Mouse (Mus musculus) CH12.LX (cell line): ENCODE measurements around the gene Pkn1. TPM values are rescaled to one million over a fixed set of nuclear protein-coding genes. Genes with fewer than 3 reads are reported as not detected.

ENCODE experiments used
- DNase-seq: peaks from one replicate; pipeline ENCODE4 v3.0.0-alpha.2; 2013; ENCODE audit errors: extremely low read depth
- H3K27ac ChIP-seq: 2 replicates; pipeline ENCODE4 v1.5.1; 2012; ENCODE audit warnings: low read depth, mild to moderate bottlenecking, control low read depth, moderate library complexity; ENCODE audit not compliant: insufficient read depth
- H3K27me3 ChIP-seq: replicated peaks from 2 replicates; pipeline ENCODE3; 2012; ENCODE audit warnings: inconsistent platforms
- H3K36me3 ChIP-seq, 2 experiments: replicated peaks in 1 of 2; 2 replicates each; pipeline versions ENCODE3 to v1.6.1; 2012; ENCODE audit warnings: inconsistent platforms in 1 of 2, low read length in 1 of 2, mild to moderate bottlenecking in 1 of 2, mixed read lengths in 1 of 2, moderate library complexity in 1 of 2; ENCODE audit not compliant: control insufficient read depth in 1 of 2, insufficient read depth in 1 of 2
- H3K4me1 ChIP-seq, 2 experiments: 2 replicates each; pipeline ENCODE4 v1.6.1; 2012; ENCODE audit warnings: inconsistent platforms in 1 of 2, moderate library complexity in 1 of 2; ENCODE audit not compliant: insufficient read depth in 2 of 2, control insufficient read depth in 1 of 2
- H3K4me2 ChIP-seq: 2 replicates; pipeline ENCODE4 v1.6.1; 2012; ENCODE audit warnings: low read depth, mild to moderate bottlenecking, control low read depth; ENCODE audit not compliant: poor library complexity, insufficient read depth, severe bottlenecking
- H3K4me3 ChIP-seq, 3 experiments: fragments of 150-350 bp in 1 of 3; sonication (generic) in 1 of 3; replicated peaks in 1 of 3; 2 replicates each; pipeline versions ENCODE3 to v1.5.1; 2011 to 2012; ENCODE audit warnings: low read depth in 2 of 3, low read length in 2 of 3, mild to moderate bottlenecking in 2 of 3, moderate library complexity in 2 of 3, control low read depth in 1 of 3, improper control_type of control experiment in 1 of 3, inconsistent platforms in 1 of 3, mixed read lengths in 1 of 3; ENCODE audit not compliant: poor library complexity in 1 of 3
- H3K79me2 ChIP-seq: replicated peaks from 2 replicates; pipeline ENCODE4 v1.6.1; 2012; ENCODE audit warnings: mild to moderate bottlenecking, moderate library complexity; ENCODE audit not compliant: control insufficient read depth, poor library complexity, insufficient read depth, severe bottlenecking; ENCODE audit errors: extremely low read depth
- H3K9ac ChIP-seq: 2 replicates; pipeline ENCODE4 v1.6.1; 2012; ENCODE audit warnings: low read depth, mild to moderate bottlenecking, control low read depth, moderate library complexity; ENCODE audit not compliant: insufficient read depth
- H3K9me3 ChIP-seq: replicated peaks from 2 replicates; pipeline ENCODE3; 2012; ENCODE audit warnings: low read length, inconsistent platforms, mixed read lengths
- CHD1 ChIP-seq: IDR thresholded peaks from 2 replicates; pipeline ENCODE4 v1.6.1; 2012; ENCODE audit warnings: low read depth, low read length, improper control_type of control experiment, inconsistent platforms
- ELF1 ChIP-seq: IDR thresholded peaks from 2 replicates; pipeline ENCODE4 v1.6.1; 2014; ENCODE audit warnings: low read depth, mild to moderate bottlenecking, inconsistent platforms, low read length, improper control_type of control experiment
- MAFK ChIP-seq: IDR thresholded peaks from 2 replicates; pipeline ENCODE4 v1.6.1; 2011; ENCODE audit warnings: low read length, improper control_type of control experiment; ENCODE audit not compliant: insufficient replicate concordance
- MXI1 ChIP-seq: IDR thresholded peaks from 2 replicates; pipeline ENCODE4 v1.6.1; 2011; ENCODE audit warnings: mild to moderate bottlenecking, low read depth, low read length, improper control_type of control experiment
- NELFE ChIP-seq: IDR thresholded peaks from 2 replicates; pipeline ENCODE4 v1.6.1; 2011; ENCODE audit warnings: low read depth, low read length, improper control_type of control experiment
- PAX5 ChIP-seq: IDR thresholded peaks from 2 replicates; pipeline ENCODE4 v1.6.1; 2012; ENCODE audit warnings: low read length, inconsistent platforms, mixed read lengths
- POLR2A ChIP-seq: IDR thresholded peaks from 2 replicates; pipeline ENCODE4 v1.6.1; 2011; ENCODE audit warnings: low read depth, mild to moderate bottlenecking, improper control_type of control experiment, low read length
- RAD21 ChIP-seq: IDR thresholded peaks from 2 replicates; pipeline ENCODE4 v1.6.1; 2011; ENCODE audit warnings: low read depth, mild to moderate bottlenecking, low read length, improper control_type of control experiment, moderate library complexity
- SIN3A ChIP-seq: IDR thresholded peaks from 2 replicates; pipeline ENCODE4 v1.6.1; 2012; ENCODE audit warnings: low read length, improper control_type of control experiment, inconsistent platforms
- TBP ChIP-seq: conservative IDR thresholded peaks from 2 replicates; pipeline ENCODE4 v1.6.1; 2011; ENCODE audit warnings: low read depth, low read length, improper control_type of control experiment
- UBTF ChIP-seq: IDR thresholded peaks from 2 replicates; pipeline ENCODE4 v1.6.1; 2012; ENCODE audit warnings: low read depth, mild to moderate bottlenecking, inconsistent platforms, low read length, improper control_type of control experiment, moderate library complexity
- USF1 ChIP-seq: IDR thresholded peaks from 2 replicates; pipeline ENCODE4 v1.6.1; 2014; ENCODE audit warnings: low read depth, mild to moderate bottlenecking, inconsistent platforms, low read length, improper control_type of control experiment
- USF2 ChIP-seq: conservative IDR thresholded peaks from 2 replicates; pipeline ENCODE4 v1.6.1; 2011; ENCODE audit warnings: low read depth, low read length, improper control_type of control experiment
- dilution Hi-C: fragments of 300-500 bp; cut with MboI; formaldehyde crosslinking; loops from 2 replicates; pipeline ENCODE4 v1.14.3; 2020; ENCODE audit warnings: low sequenced_read_pairs; ENCODE audit not compliant: extremely low pct_unique_long_range_greater_than_20kb, extremely low pct_ligation_motif_present
- in situ Hi-C: fragments of 300-500 bp; cut with MboI; formaldehyde crosslinking; loops from 3 replicates; pipeline ENCODE4 v1.14.3; 2019; ENCODE audit warnings: low sequenced_read_pairs, low pct_ligation_motif_present, low pct_unique_long_range_greater_than_20kb, mixed read lengths
- polyA plus RNA-seq: library from polyadenylated mRNA; unstranded; fragments of >175 nt; gene quantifications from 2 replicates; pipeline ENCODE4 v1.2.1, GENCODE M21; 2012; ENCODE audit warnings: low read depth; ENCODE audit not compliant: insufficient read length
- total RNA-seq, 2 experiments: library from RNA; depleted of rRNA; stranded (reverse); fragments of 300-350 nt in 1 of 2; fragments of >200 nt in 1 of 2; gene quantifications; 2 replicates each; pipeline ENCODE4 v1.2.3; 2012 to 2014

The Pkn1 gene
- total and polyA plus RNA-seq, 3 experiments, result 33.5 to 58.8 (median 47.8) TPM

- H3K4me1 ChIP-seq, result peaks cover 8 to 66% of the 10 kb centered on the region in 2 experiments; a peak in 3 of 4 replicates
- dilution Hi-C loops (no loop called here), in situ Hi-C loops (no loop called here)
- H3K9me3 ChIP-seq, result peaks cover 14% of the 10 kb centered on the region
- no peak for DNase-seq
- H3K4me2 ChIP-seq, result peak overlapping the region; percentile 26
- no peaks in the 10 kb centered on the region for H3K27me3 ChIP-seq
- H3K79me2 ChIP-seq, result peaks cover 9% of the 10 kb centered on the region; the same call in 1 of the 2 replicates
- H3K27ac ChIP-seq, result peak overlapping the region; percentile 26
- H3K9ac ChIP-seq, result peak overlapping the region; percentile 77; the same call in 1 of the 2 replicates
- TF ChIP-seq MXI1 (no peak), NELFE (no peak), USF1 (peak; percentile 70), USF2 (peak; percentile 49), TBP (0 out of 2 replicates have a peak, but pooled peaks have one; percentile 48)
- peak overlapping the region in 2 of 3 experiments; percentile 39 to 85 for H3K4me3 ChIP-seq
- no peaks in the 10 kb centered on the region for H3K36me3 ChIP-seq
Observed at GRCm38 (mm10) chr8:83741849-83742655, 43.1 kb upstream of the Pkn1 start.

- Histone ChIP-seq H3K27ac (peak within 1 kb of the TSS; percentile 55), H3K4me1 (peaks cover 11 to 65% of the 10 kb centered on the region in 2 experiments), H3K9me3 (peaks cover 19% of the 10 kb centered on the region), H3K36me3 (peaks cover 0 to 2% of the 10 kb centered on the region in 2 experiments), H3K27me3 (no peaks in the 10 kb centered on the region), H3K9ac (peak within 1 kb of the TSS; percentile 77), H3K4me2 (peak within 1 kb of the TSS; percentile 71), H3K79me2 (peaks cover 13% of the 10 kb centered on the region; the same call in 1 of the 2 replicates), H3K4me3 (peak within 1 kb of the TSS in 2 of 3 experiments; percentile 44 to 85)
- dilution Hi-C loops (no loop called here), in situ Hi-C loops (no loop called here)
- no peak for DNase-seq
- no peak for TF ChIP-seq PAX5
- peak; percentile 23; the same call in 1 of the 2 replicates for TF ChIP-seq SIN3A
- peak; percentile 56; the same call in 1 of the 2 replicates for TF ChIP-seq POLR2A
- TF ChIP-seq UBTF, result 0 out of 2 replicates have a peak, but pooled peaks have one; percentile 24
- TF ChIP-seq ELF1, result peak; percentile 6; the same call in 1 of the 2 replicates
- TF ChIP-seq MAFK, result no peak
- TF ChIP-seq NELFE, result 0 out of 2 replicates have a peak, but pooled peaks have one; percentile 27
- 0 out of 2 replicates have a peak, but pooled peaks have one; percentile 28 for TF ChIP-seq TBP
- TF ChIP-seq RAD21, result no peak
- no peak for TF ChIP-seq CHD1
Observed at GRCm38 (mm10) chr8:83740976-83741741, 42.2 kb upstream of the Pkn1 start, which contains the start of gene Adgre5. Gene Adgre5 (minus strand): TSS chr8:83741326.
